Mouse (Mus musculus) midbrain, embryonic 13.5 days (tissue): ENCODE data around the gene Batf. TPM values are rescaled to one million over a fixed set of nuclear protein-coding genes. Genes with fewer than 3 reads are reported as not detected.
A peak's percentile ranks its signal among the peaks of the same experiment; 100 is the strongest.

Experiments used
- ATAC-seq: fragments of 200-750 bp; cut with Nextera tagmentation; 2 replicates; pipeline ENCODE4 v1.8.0; 2017; ENCODE audit warnings: mild to moderate bottlenecking, moderate TSS enrichment, moderate library complexity
- H3K27ac ChIP-seq: fragments of 300-500 bp; sonication (generic); 2 replicates; pipeline ENCODE4 v1.5.1; 2015; ENCODE audit warnings: inconsistent platforms, mild to moderate bottlenecking, moderate library complexity
- H3K27me3 ChIP-seq: fragments of 300-500 bp; sonication (generic); 2 replicates; pipeline ENCODE4 v1.6.1; 2015; ENCODE audit warnings: mild to moderate bottlenecking, inconsistent platforms
- H3K36me3 ChIP-seq: fragments of 300-500 bp; sonication (generic); 2 replicates; pipeline ENCODE4 v1.6.1; 2015; ENCODE audit warnings: mild to moderate bottlenecking, inconsistent platforms
- H3K4me1 ChIP-seq: fragments of 300-500 bp; sonication (generic); replicated peaks from 2 replicates; pipeline ENCODE4 v1.6.1; 2015; ENCODE audit warnings: inconsistent platforms
- H3K4me2 ChIP-seq: fragments of 300-500 bp; sonication (generic); replicated peaks from 2 replicates; pipeline ENCODE4 v1.6.1; 2015; ENCODE audit warnings: moderate library complexity, mild to moderate bottlenecking, inconsistent platforms
- H3K4me3 ChIP-seq: fragments of 300-500 bp; sonication (generic); replicated peaks from 2 replicates; pipeline ENCODE4 v1.5.1; 2015; ENCODE audit warnings: mild to moderate bottlenecking, inconsistent platforms
- H3K9ac ChIP-seq: fragments of 300-500 bp; sonication (generic); replicated peaks from 2 replicates; pipeline ENCODE4 v1.6.1; 2015; ENCODE audit warnings: mild to moderate bottlenecking, inconsistent platforms
- H3K9me3 ChIP-seq: fragments of 300-500 bp; sonication (generic); 2 replicates; pipeline ENCODE4 v1.6.1; 2016; ENCODE audit warnings: mild to moderate bottlenecking, inconsistent platforms
- WGBS: fragments of 180-500 bp; shearing (Covaris S2); methylation state at CpG from one replicate; pipeline ENCODE4 v1.1.7; 2015; 5-methylcytosine and 5-hydroxymethylcytosine counted together
- polyA plus RNA-seq: library from polyadenylated mRNA; unstranded; fragments of >200 nt; fragmentation: Nextera tagmentation; extraction: Ambion mirVana; gene quantifications from 2 replicates; pipeline ENCODE4 v1.2.1, GENCODE M21; 2015

Batf gene
- 0.85 and 1.6 TPM in 2 replicates for polyA plus RNA-seq

- H3K4me3 ChIP-seq = no peak within 1 kb of the TSS
- no peaks in the 10 kb centered on the region for H3K27me3 ChIP-seq
- H3K9ac ChIP-seq = no peak within 1 kb of the TSS
- no peak within 1 kb of the TSS for H3K27ac ChIP-seq
- H3K36me3 ChIP-seq = no peaks in the 10 kb centered on the region
- H3K4me2 ChIP-seq = no peak within 1 kb of the TSS
- H3K4me1 ChIP-seq = no peaks in the 10 kb centered on the region
- no peaks in the 10 kb centered on the region for H3K9me3 ChIP-seq
- WGBS = 51% methylated on average over 22 of the region's 22 CpGs
- no peak for ATAC-seq
Observed at GRCm38 (mm10) chr12:85686466-85687216, at the start of gene Batf. TSS of gene Batf (plus strand) at chr12:85686669.

GRCm38 (mm10) chr12:85637932-85638331 is 48.5 kb upstream of the Batf start:
- 0 out of 2 replicates have a peak, but pooled peaks cover 4% of the 10 kb centered on the region for H3K4me1 ChIP-seq
- 90% methylated on average over 9 of the region's 9 CpGs for WGBS
- H3K27me3 ChIP-seq = no peaks in the 10 kb centered on the region
- H3K9ac ChIP-seq = no peak overlapping the region
- no peak overlapping the region for H3K4me3 ChIP-seq
- no peaks in the 10 kb centered on the region for H3K9me3 ChIP-seq
- peaks cover 20% of the 10 kb centered on the region for H3K36me3 ChIP-seq
- no peak overlapping the region for H3K4me2 ChIP-seq
- 0 out of 2 replicates have a peak overlapping the region, but pooled peaks have one; percentile 7 for H3K27ac ChIP-seq
- no peak for ATAC-seq

- 0 out of 2 replicates have a peak, but pooled peaks cover 4% of the 10 kb centered on the region for H3K4me1 ChIP-seq
- H3K27me3 ChIP-seq = no peaks in the 10 kb centered on the region
- no peak overlapping the region for H3K9ac ChIP-seq
- ATAC-seq = 0 out of 2 replicates have a peak, but pooled peaks have one; percentile 11
- H3K4me3 ChIP-seq = no peak overlapping the region
- 72% methylated on average over 20 of the region's 20 CpGs for WGBS
- peaks cover 14% of the 10 kb centered on the region; the same call in 1 of the 2 replicates for H3K36me3 ChIP-seq
- no peak overlapping the region for H3K27ac ChIP-seq
- no peak overlapping the region for H3K4me2 ChIP-seq
- no peaks in the 10 kb centered on the region for H3K9me3 ChIP-seq
Observed at GRCm38 (mm10) chr12:85638541-85639325, 47.7 kb upstream of the Batf start.

- 86% methylated on average over 12 of the region's 12 CpGs for WGBS
- Histone ChIP-seq H3K27me3 (no peaks in the 10 kb centered on the region), H3K36me3 (peaks cover 12% of the 10 kb centered on the region; the same call in 1 of the 2 replicates)
Observed at GRCm38 (mm10) chr12:85639326-85640008, 47.0 kb upstream of the Batf start.

GRCm38 (mm10) chr12:85640852-85641563 is 45.5 kb upstream of the Batf start:
- peaks cover 12% of the 10 kb centered on the region; the same call in 1 of the 2 replicates for H3K36me3 ChIP-seq
- no peaks in the 10 kb centered on the region for H3K27me3 ChIP-seq
- H3K4me2 ChIP-seq = no peak overlapping the region
- no peaks in the 10 kb centered on the region for H3K9me3 ChIP-seq
- H3K4me3 ChIP-seq = no peak overlapping the region
- H3K9ac ChIP-seq = no peak overlapping the region
- no peak for ATAC-seq
- H3K4me1 ChIP-seq = 0 out of 2 replicates have a peak, but pooled peaks cover 4% of the 10 kb centered on the region
- no peak overlapping the region; the same call in 1 of the 2 replicates for H3K27ac ChIP-seq
- WGBS = 87% methylated on average over 10 of the region's 10 CpGs

More at GRCm38 (mm10) chr12:85639326-85640008, 47.0 kb upstream of the Batf start:
- Histone ChIP-seq H3K9me3 (no peaks in the 10 kb centered on the region), H3K4me1 (0 out of 2 replicates have a peak, but pooled peaks cover 4% of the 10 kb centered on the region), H3K27ac (no peak overlapping the region), H3K4me2 (no peak overlapping the region), H3K9ac (no peak overlapping the region), H3K4me3 (no peak overlapping the region)
- 0 out of 2 replicates have a peak, but pooled peaks have one; percentile 34 for ATAC-seq

- 66% methylated on average over 4 of the region's 4 CpGs for WGBS
- no peaks in the 10 kb centered on the region for H3K9me3 ChIP-seq
- no peaks in the 10 kb centered on the region for H3K27me3 ChIP-seq
- 0 out of 2 replicates have a peak, but pooled peaks cover 4% of the 10 kb centered on the region for H3K4me1 ChIP-seq
- no peak for ATAC-seq
- no peak overlapping the region; the same call in 1 of the 2 replicates for H3K27ac ChIP-seq
- H3K4me3 ChIP-seq = no peak overlapping the region
- no peak overlapping the region for H3K4me2 ChIP-seq
- no peak overlapping the region for H3K9ac ChIP-seq
- H3K36me3 ChIP-seq = peaks cover 12% of the 10 kb centered on the region; the same call in 1 of the 2 replicates
Observed at GRCm38 (mm10) chr12:85641564-85641931, 44.9 kb upstream of the Batf start.

GRCm38 (mm10) chr12:85643735-85644134 is 42.7 kb upstream of the Batf start:
- ATAC-seq = no peak
- Histone ChIP-seq H3K4me2 (no peak overlapping the region), H3K36me3 (peaks cover 11% of the 10 kb centered on the region; the same call in 1 of the 2 replicates), H3K4me3 (no peak overlapping the region), H3K9ac (no peak overlapping the region), H3K4me1 (0 out of 2 replicates have a peak, but pooled peaks cover 4% of the 10 kb centered on the region), H3K27ac (no peak overlapping the region), H3K27me3 (no peaks in the 10 kb centered on the region), H3K9me3 (no peaks in the 10 kb centered on the region)
- 73% methylated on average over 5 of the region's 5 CpGs for WGBS

GRCm38 (mm10) chr12:85645664-85646063 is 40.8 kb upstream of the Batf start:
- Histone ChIP-seq H3K9me3 (no peaks in the 10 kb centered on the region), H3K27ac (no peak overlapping the region), H3K4me3 (no peak overlapping the region), H3K9ac (no peak overlapping the region), H3K4me2 (no peak overlapping the region), H3K4me1 (0 out of 2 replicates have a peak, but pooled peaks cover 4% of the 10 kb centered on the region), H3K27me3 (no peaks in the 10 kb centered on the region), H3K36me3 (no peaks in the 10 kb centered on the region)
- WGBS = 93% methylated on average over 4 of the region's 4 CpGs
- no peak for ATAC-seq

GRCm38 (mm10) chr12:85647346-85647745 is 39.1 kb upstream of the Batf start:
- Histone ChIP-seq H3K27ac (no peak overlapping the region), H3K4me1 (no peaks in the 10 kb centered on the region), H3K4me3 (no peak overlapping the region), H3K4me2 (no peak overlapping the region), H3K9me3 (no peaks in the 10 kb centered on the region), H3K9ac (no peak overlapping the region), H3K36me3 (no peaks in the 10 kb centered on the region), H3K27me3 (no peaks in the 10 kb centered on the region)
- ATAC-seq = no peak
- 48% methylated on average over 10 of the region's 10 CpGs for WGBS

GRCm38 (mm10) chr12:85647955-85648354 is 38.5 kb upstream of the Batf start:
- ATAC-seq = no peak
- no peaks in the 10 kb centered on the region for H3K4me1 ChIP-seq
- no peak overlapping the region for H3K4me2 ChIP-seq
- no peaks in the 10 kb centered on the region for H3K9me3 ChIP-seq
- no peak overlapping the region for H3K9ac ChIP-seq
- H3K27me3 ChIP-seq = no peaks in the 10 kb centered on the region
- no peak overlapping the region for H3K4me3 ChIP-seq
- no peaks in the 10 kb centered on the region for H3K36me3 ChIP-seq
- H3K27ac ChIP-seq = no peak overlapping the region
- 94% methylated on average over 1 of the region's 1 CpGs for WGBS

GRCm38 (mm10) chr12:85659319-85659718 is 27.1 kb upstream of the Batf start:
- Histone ChIP-seq H3K27me3 (no peaks in the 10 kb centered on the region), H3K36me3 (no peaks in the 10 kb centered on the region), H3K9me3 (no peaks in the 10 kb centered on the region), H3K4me2 (no peak overlapping the region), H3K9ac (no peak overlapping the region), H3K4me3 (no peak overlapping the region), H3K27ac (no peak overlapping the region), H3K4me1 (peaks cover 5% of the 10 kb centered on the region)
- no peak for ATAC-seq
- WGBS = 19% methylated on average over 2 of the region's 2 CpGs
